Mouse (Mus musculus) thymus, adult 2 months (tissue): ENCODE data around the gene Tuft1.
"Not testable (repeated sequence)": the region's sequence is repeated elsewhere in the genome, so short reads cannot be mapped to it uniquely, and the experiment has no call there.

Experiments
- CTCF ChIP-seq: fragments of 200-500 bp; IDR thresholded peaks from 2 replicates; pipeline ENCODE4 v1.5.1; 2012; ENCODE audit warnings: mild to moderate bottlenecking, control low read depth, low read length, moderate library complexity, borderline replicate concordance; ENCODE audit not compliant: control insufficient read depth, poor library complexity, insufficient read depth; ENCODE audit errors: extremely low read depth
- POLR2A ChIP-seq: fragments of 200-500 bp; IDR thresholded peaks from 2 replicates; pipeline ENCODE4 v1.6.1; 2012; ENCODE audit warnings: mild to moderate bottlenecking, low read length, control low read depth, moderate library complexity; ENCODE audit not compliant: control insufficient read depth, poor library complexity, insufficient read depth; ENCODE audit errors: extremely low read depth

DNA sequence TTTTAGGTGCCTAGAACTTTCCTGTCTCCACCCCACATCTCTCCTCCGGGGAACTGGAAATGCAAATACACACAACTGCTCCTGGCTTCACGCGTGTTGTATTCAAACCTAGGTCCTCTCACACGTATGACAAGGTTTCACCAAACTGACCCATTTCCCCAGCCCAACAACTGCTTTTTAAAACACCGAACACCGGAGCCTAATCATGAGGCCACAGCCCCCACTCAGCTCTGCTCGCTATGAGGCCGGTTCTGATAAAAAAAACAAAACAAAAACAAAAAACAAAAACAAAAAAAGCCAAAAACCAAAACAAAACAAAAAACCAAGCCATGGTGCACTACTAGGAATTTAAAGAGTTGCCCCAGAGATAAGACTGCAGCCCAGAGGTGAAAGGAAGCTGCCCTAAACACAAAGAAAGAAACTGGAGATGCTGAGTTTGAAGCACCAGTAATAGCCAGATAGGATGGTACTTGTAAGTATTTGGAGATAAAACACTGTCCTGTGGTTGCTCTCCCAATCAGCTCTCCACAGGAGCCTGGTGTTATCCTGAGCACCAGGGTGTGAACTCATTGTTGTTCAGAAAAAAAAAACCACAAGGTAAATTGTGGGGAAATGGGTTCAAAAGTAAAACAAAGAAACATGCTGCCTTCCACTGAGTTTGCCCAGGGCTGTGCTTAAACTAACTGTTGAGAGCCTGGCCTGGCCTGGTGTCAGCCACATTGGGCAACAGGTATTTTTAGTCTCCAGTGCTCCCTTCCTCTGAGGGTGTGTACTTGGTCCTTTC lies 27.5 kb upstream of the Tuft1 start:
- not testable (repeated sequence) for TF ChIP-seq CTCF, POLR2A
